Mouse (Mus musculus): ENCODE measurements around the gene Gdnf. TPM values are rescaled to one million over a fixed set of nuclear protein-coding genes. Genes with fewer than 3 reads are reported as not detected.

Gdnf gene
- total and polyA plus RNA-seq, 3 experiments = 0.05 to 0.98 TPM; not detected in 1

GRCm38 (mm10) chr15:7811856-7812733 is 1.4 kb downstream of the Gdnf start:
- Histone ChIP-seq H3K36me3 (replicated peaks) (no peaks in the 10 kb centered on the region), H3K4me3 (ENCODE audit: low read depth, low read length) (no peak overlapping the region), H3K4me1 (ENCODE audit: insufficient read depth, low read depth, low read length) (no peaks in the 10 kb centered on the region), H3K27me3 (ENCODE audit: insufficient read depth, low read length) (peaks cover 41% of the 10 kb centered on the region), H3K9me3 (replicated peaks) (no peaks in the 10 kb centered on the region)
- DNase-seq (ENCODE audit: low spot score) = no peak
- TF ChIP-seq CTCF (IDR thresholded peaks at IDR 0.05; ENCODE audit: low read depth, low read length) (no peak), GATA1 (IDR thresholded peaks at IDR 0.05; ENCODE audit: borderline replicate concordance, low read length) (no peak), GATA2 (IDR thresholded peaks at IDR 0.05; ENCODE audit: borderline replicate concordance, low read depth, low read length) (no peak), POLR2AphosphoS5 (IDR thresholded peaks at IDR 0.05; ENCODE audit: insufficient replicate concordance, low read depth, low read length) (no peak), TAL1 (conservative IDR thresholded peaks at IDR 0.05; ENCODE audit: low read depth, low read length) (no peak)
- no peak for ATAC-seq (ENCODE audit: extremely low read depth, insufficient number of reproducible peaks, low FRiP score, poor library complexity, severe bottlenecking)

GRCm38 (mm10) chr15:7812872-7813530 is 2.4 kb downstream of the Gdnf start:
- DNase-seq (ENCODE audit: low spot score) (no peak), ATAC-seq (ENCODE audit: extremely low read depth, insufficient number of reproducible peaks, low FRiP score, poor library complexity, severe bottlenecking) (no peak)
- Histone ChIP-seq H3K36me3 (replicated peaks) (no peaks in the 10 kb centered on the region), H3K9me3 (replicated peaks) (no peaks in the 10 kb centered on the region), H3K4me1 (ENCODE audit: insufficient read depth, low read depth, low read length) (no peaks in the 10 kb centered on the region), H3K4me3 (ENCODE audit: low read depth, low read length) (no peak overlapping the region), H3K27me3 (ENCODE audit: insufficient read depth, low read length) (peaks cover 40% of the 10 kb centered on the region)
- TF ChIP-seq TAL1 (conservative IDR thresholded peaks at IDR 0.05; ENCODE audit: low read depth, low read length) (no peak), CTCF (IDR thresholded peaks at IDR 0.05; ENCODE audit: low read depth, low read length) (no peak), GATA1 (IDR thresholded peaks at IDR 0.05; ENCODE audit: borderline replicate concordance, low read length) (no peak), POLR2AphosphoS5 (IDR thresholded peaks at IDR 0.05; ENCODE audit: insufficient replicate concordance, low read depth, low read length) (no peak), GATA2 (IDR thresholded peaks at IDR 0.05; ENCODE audit: borderline replicate concordance, low read depth, low read length) (no peak)

GRCm38 (mm10) chr15:7813531-7814370 is 3.1 kb downstream of the Gdnf start:
- ATAC-seq (ENCODE audit: extremely low read depth, insufficient number of reproducible peaks, low FRiP score, poor library complexity, severe bottlenecking) (no peak), DNase-seq (ENCODE audit: low spot score) (no peak)
- Histone ChIP-seq H3K9me3 (replicated peaks) (no peaks in the 10 kb centered on the region), H3K27me3 (ENCODE audit: insufficient read depth, low read length) (peaks cover 35% of the 10 kb centered on the region), H3K4me3 (ENCODE audit: low read depth, low read length) (no peak overlapping the region), H3K4me1 (ENCODE audit: insufficient read depth, low read depth, low read length) (no peaks in the 10 kb centered on the region), H3K36me3 (replicated peaks) (no peaks in the 10 kb centered on the region)
- TF ChIP-seq TAL1 (conservative IDR thresholded peaks at IDR 0.05; ENCODE audit: low read depth, low read length) = no peak
- no peak for TF ChIP-seq GATA2 (IDR thresholded peaks at IDR 0.05; ENCODE audit: borderline replicate concordance, low read depth, low read length)
- TF ChIP-seq CTCF (IDR thresholded peaks at IDR 0.05; ENCODE audit: low read depth, low read length) = no peak
- TF ChIP-seq POLR2AphosphoS5 (IDR thresholded peaks at IDR 0.05; ENCODE audit: insufficient replicate concordance, low read depth, low read length) = no peak
- TF ChIP-seq GATA1 (IDR thresholded peaks at IDR 0.05; ENCODE audit: borderline replicate concordance, low read length) = no peak

GRCm38 (mm10) chr15:7814371-7814680 is 3.7 kb downstream of the Gdnf start:
- no peak overlapping the region for H3K4me3 ChIP-seq (ENCODE audit: low read depth, low read length)
- TF ChIP-seq CTCF (IDR thresholded peaks at IDR 0.05; ENCODE audit: low read depth, low read length) (no peak), POLR2AphosphoS5 (IDR thresholded peaks at IDR 0.05; ENCODE audit: insufficient replicate concordance, low read depth, low read length) (no peak), GATA2 (IDR thresholded peaks at IDR 0.05; ENCODE audit: borderline replicate concordance, low read depth, low read length) (no peak), GATA1 (IDR thresholded peaks at IDR 0.05; ENCODE audit: borderline replicate concordance, low read length) (no peak)
- peaks cover 35% of the 10 kb centered on the region for H3K27me3 ChIP-seq (ENCODE audit: insufficient read depth, low read length)
- no peaks in the 10 kb centered on the region for H3K36me3 ChIP-seq (replicated peaks)
- ATAC-seq (ENCODE audit: extremely low read depth, insufficient number of reproducible peaks, low FRiP score, poor library complexity, severe bottlenecking) (no peak), DNase-seq (ENCODE audit: low spot score) (no peak)
- no peaks in the 10 kb centered on the region for H3K9me3 ChIP-seq (replicated peaks)
- no peaks in the 10 kb centered on the region for H3K4me1 ChIP-seq (ENCODE audit: insufficient read depth, low read depth, low read length)

GRCm38 (mm10) chr15:7814917-7815316 is 4.3 kb downstream of the Gdnf start:
- DNase-seq (ENCODE audit: low spot score) = no peak
- Histone ChIP-seq H3K4me1 (ENCODE audit: insufficient read depth, low read depth, low read length) (no peaks in the 10 kb centered on the region), H3K36me3 (replicated peaks) (no peaks in the 10 kb centered on the region), H3K27me3 (ENCODE audit: insufficient read depth, low read length) (peaks cover 38% of the 10 kb centered on the region), H3K4me3 (ENCODE audit: low read depth, low read length) (no peak overlapping the region), H3K9me3 (replicated peaks) (no peaks in the 10 kb centered on the region)
- TF ChIP-seq TAL1 (conservative IDR thresholded peaks at IDR 0.05; ENCODE audit: low read depth, low read length) (no peak), POLR2AphosphoS5 (IDR thresholded peaks at IDR 0.05; ENCODE audit: insufficient replicate concordance, low read depth, low read length) (no peak), GATA1 (IDR thresholded peaks at IDR 0.05; ENCODE audit: borderline replicate concordance, low read length) (no peak)
- ATAC-seq (ENCODE audit: extremely low read depth, insufficient number of reproducible peaks, low FRiP score, poor library complexity, severe bottlenecking) = no peak

- Histone ChIP-seq H3K27me3 (ENCODE audit: insufficient read depth, low read length) (peaks cover 32% of the 10 kb centered on the region), H3K4me1 (ENCODE audit: insufficient read depth, low read depth, low read length) (no peaks in the 10 kb centered on the region), H3K36me3 (replicated peaks) (no peaks in the 10 kb centered on the region), H3K9me3 (replicated peaks) (no peaks in the 10 kb centered on the region), H3K4me3 (ENCODE audit: low read depth, low read length) (no peak overlapping the region)
- no peak for DNase-seq (ENCODE audit: low spot score)
- TF ChIP-seq TAL1 (conservative IDR thresholded peaks at IDR 0.05; ENCODE audit: low read depth, low read length) (no peak), GATA1 (IDR thresholded peaks at IDR 0.05; ENCODE audit: borderline replicate concordance, low read length) (no peak), CTCF (IDR thresholded peaks at IDR 0.05; ENCODE audit: low read depth, low read length) (no peak), GATA2 (IDR thresholded peaks at IDR 0.05; ENCODE audit: borderline replicate concordance, low read depth, low read length) (no peak), POLR2AphosphoS5 (IDR thresholded peaks at IDR 0.05; ENCODE audit: insufficient replicate concordance, low read depth, low read length) (no peak)
- no peak for ATAC-seq (ENCODE audit: extremely low read depth, insufficient number of reproducible peaks, low FRiP score, poor library complexity, severe bottlenecking)
Measured at GRCm38 (mm10) chr15:7815521-7815944, 4.9 kb downstream of the Gdnf start.
